Mouse (Mus musculus): ENCODE results near the gene Nmi. TPM values are rescaled to one million over a fixed set of nuclear protein-coding genes. Genes with fewer than 3 reads are reported as not detected.

Gene Nmi
- polyA plus RNA-seq, 1 experiment from 2014 or later = 6.8 TPM

- H3K4me1 ChIP-seq (ENCODE audit: control insufficient read depth, insufficient read depth, low read length) = no peaks in the 10 kb centered on the region
- no peak overlapping the region for H3K4me3 ChIP-seq (ENCODE audit: low read depth, low read length)
- no peak overlapping the region for H3K4me2 ChIP-seq (ENCODE audit: low read depth)
- WGBS = 92% methylated on average over 7 of the region's 7 CpGs
- no peaks in the 10 kb centered on the region for H3K27me3 ChIP-seq (ENCODE audit: control insufficient read depth, insufficient read depth, low read length)
- no peak for DNase-seq (ENCODE audit: low spot score)
- no peak overlapping the region for H3K9ac ChIP-seq (ENCODE audit: low read length)
- H3K27ac ChIP-seq (ENCODE audit: low read depth, low read length) = no peak overlapping the region
- H3K9me3 ChIP-seq (ENCODE audit: control insufficient read depth, low read length) = no peaks in the 10 kb centered on the region
- no peak for ATAC-seq (ENCODE audit: insufficient read depth, low FRiP score, low TSS enrichment)
- no peaks in the 10 kb centered on the region for H3K36me3 ChIP-seq (ENCODE audit: control insufficient read depth, insufficient read depth, low read length)
These were observed 37.4 kb downstream of the Nmi start for GRCm38 (mm10) chr2:51935921-51936320.

- ATAC-seq (ENCODE audit: insufficient read depth, low FRiP score, low TSS enrichment) (peak; percentile 68), DNase-seq (ENCODE audit: low spot score) (peak; percentile 70)
- 2% methylated on average over 48 of the region's 48 CpGs for WGBS
- H3K27me3 ChIP-seq (ENCODE audit: control insufficient read depth, insufficient read depth, low read length) = no peaks in the 10 kb centered on the region
- no peaks in the 10 kb centered on the region for H3K36me3 ChIP-seq (ENCODE audit: control insufficient read depth, insufficient read depth, low read length)
- no peak within 1 kb of the TSS for H3K27ac ChIP-seq (ENCODE audit: low read depth, low read length)
- H3K9ac ChIP-seq (ENCODE audit: low read length) = peak within 1 kb of the TSS; percentile 61
- H3K4me3 ChIP-seq (ENCODE audit: low read depth, low read length) = peak within 1 kb of the TSS; percentile 40
- H3K9me3 ChIP-seq (ENCODE audit: control insufficient read depth, low read length) = no peaks in the 10 kb centered on the region
- no peaks in the 10 kb centered on the region for H3K4me1 ChIP-seq (ENCODE audit: control insufficient read depth, insufficient read depth, low read length)
- H3K4me2 ChIP-seq (ENCODE audit: low read depth) = peak within 1 kb of the TSS; percentile 57
These were observed 38.5 kb downstream of the Nmi start, which contains the start of gene Rbm43 for GRCm38 (mm10) chr2:51934574-51935334. Rbm43 (minus strand) TSS chr2:51935163.

DNA sequence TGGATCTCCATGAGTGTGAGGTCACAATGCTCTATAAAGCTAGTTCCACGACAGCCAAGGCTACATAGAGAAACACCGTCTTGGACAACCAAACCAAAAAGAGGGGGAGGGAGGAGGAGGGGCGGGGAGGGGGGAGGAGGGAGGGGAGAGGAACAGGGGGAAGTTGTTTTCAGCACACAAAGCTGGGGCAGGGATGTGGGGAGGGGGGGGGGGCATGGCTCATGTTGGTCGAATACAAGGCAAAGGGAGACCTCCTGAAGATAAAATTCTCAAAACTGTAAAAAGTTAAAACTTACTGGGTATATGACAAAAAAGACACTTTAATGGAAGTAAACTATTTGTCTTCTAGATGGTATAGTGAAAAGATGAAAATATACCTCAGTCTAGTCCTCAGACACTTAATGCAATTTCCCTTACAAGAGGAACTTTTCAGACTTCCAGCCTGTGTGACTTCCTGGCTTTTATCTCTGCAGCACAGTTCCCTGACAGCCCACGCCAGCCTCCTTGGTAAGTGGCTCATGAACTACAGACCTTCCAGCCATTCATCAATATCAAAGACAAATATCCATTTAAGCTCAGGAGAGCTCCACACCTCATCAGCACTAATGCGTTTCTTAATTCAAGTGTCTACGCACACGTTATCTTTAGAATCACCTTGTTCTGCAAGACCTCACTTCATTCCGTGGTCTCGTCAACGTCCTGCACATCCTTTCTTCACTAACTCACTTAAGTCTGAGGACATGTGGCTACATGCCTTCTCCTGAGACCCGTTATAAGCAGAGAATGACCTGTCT is 39.8 kb downstream of the Nmi start:
- no peaks in the 10 kb centered on the region for H3K27me3 ChIP-seq (ENCODE audit: control insufficient read depth, insufficient read depth, low read length)
- no peak overlapping the region for H3K9ac ChIP-seq (ENCODE audit: low read length)
- H3K4me2 ChIP-seq (ENCODE audit: low read depth) = no peak overlapping the region
- H3K4me3 ChIP-seq (ENCODE audit: low read depth, low read length) = no peak overlapping the region
- no peaks in the 10 kb centered on the region for H3K9me3 ChIP-seq (ENCODE audit: control insufficient read depth, low read length)
- DNase-seq (ENCODE audit: low spot score) (no peak), ATAC-seq (ENCODE audit: insufficient read depth, low FRiP score, low TSS enrichment) (no peak)
- H3K36me3 ChIP-seq (ENCODE audit: control insufficient read depth, insufficient read depth, low read length) = no peaks in the 10 kb centered on the region
- no peak overlapping the region for H3K27ac ChIP-seq (ENCODE audit: low read depth, low read length)
- H3K4me1 ChIP-seq (ENCODE audit: control insufficient read depth, insufficient read depth, low read length) = no peaks in the 10 kb centered on the region
- 63% methylated on average over 12 of the region's 12 CpGs for whole genome bisulfite sequencing

- DNase-seq (ENCODE audit: low spot score) = no peak
- WGBS = 75% methylated on average over 7 of the region's 7 CpGs
- H3K4me3 ChIP-seq (ENCODE audit: low read depth, low read length) = no peak overlapping the region
- H3K9me3 ChIP-seq (ENCODE audit: control insufficient read depth, low read length) = no peaks in the 10 kb centered on the region
- H3K4me1 ChIP-seq (ENCODE audit: control insufficient read depth, insufficient read depth, low read length) = no peaks in the 10 kb centered on the region
- no peak for ATAC-seq (ENCODE audit: insufficient read depth, low FRiP score, low TSS enrichment)
- H3K4me2 ChIP-seq (ENCODE audit: low read depth) = no peak overlapping the region
- H3K36me3 ChIP-seq (ENCODE audit: control insufficient read depth, insufficient read depth, low read length) = no peaks in the 10 kb centered on the region
- no peaks in the 10 kb centered on the region for H3K27me3 ChIP-seq (ENCODE audit: control insufficient read depth, insufficient read depth, low read length)
- H3K27ac ChIP-seq (ENCODE audit: low read depth, low read length) = no peak overlapping the region
- no peak overlapping the region for H3K9ac ChIP-seq (ENCODE audit: low read length)
These were observed 42.1 kb downstream of the Nmi start for GRCm38 (mm10) chr2:51931241-51931640.

GRCm38 (mm10) chr2:51914944-51915680 is 58.2 kb downstream of the Nmi start:
- Histone ChIP-seq H3K4me2 (ENCODE audit: low read depth) (no peak overlapping the region), H3K9me3 (ENCODE audit: control insufficient read depth, low read length) (no peaks in the 10 kb centered on the region), H3K4me1 (ENCODE audit: control insufficient read depth, insufficient read depth, low read length) (no peaks in the 10 kb centered on the region), H3K27me3 (ENCODE audit: control insufficient read depth, insufficient read depth, low read length) (no peaks in the 10 kb centered on the region), H3K27ac (ENCODE audit: low read depth, low read length) (no peak overlapping the region), H3K9ac (ENCODE audit: low read length) (no peak overlapping the region), H3K36me3 (ENCODE audit: control insufficient read depth, insufficient read depth, low read length) (no peaks in the 10 kb centered on the region), H3K4me3 (ENCODE audit: low read depth, low read length) (no peak overlapping the region)
- 10% methylated on average over 5 of the region's 5 CpGs for WGBS
- DNase-seq (ENCODE audit: low spot score) (peak; percentile 72), ATAC-seq (ENCODE audit: insufficient read depth, low FRiP score, low TSS enrichment) (peak; percentile 91)

DNA sequence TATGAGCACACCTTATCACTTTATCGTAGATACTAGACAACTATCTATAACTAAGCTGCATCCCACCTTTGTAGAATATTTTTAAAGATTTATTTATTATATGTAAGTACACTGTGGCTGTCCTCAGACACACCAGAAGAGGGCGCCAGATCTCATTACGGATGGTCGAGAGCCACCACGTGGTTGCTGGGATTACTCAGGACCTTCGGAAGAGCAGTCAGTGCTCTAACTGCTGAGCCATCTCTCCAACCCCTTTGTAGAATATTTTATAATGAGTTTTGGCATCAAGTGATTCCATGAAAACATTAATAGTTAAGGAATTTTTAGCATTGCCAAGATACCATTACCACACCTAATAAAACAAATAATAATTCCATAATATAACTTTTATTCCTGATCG is 58.8 kb downstream of the Nmi start:
- H3K27ac ChIP-seq (ENCODE audit: low read depth, low read length) = no peak overlapping the region
- H3K9ac ChIP-seq (ENCODE audit: low read length) = no peak overlapping the region
- no peaks in the 10 kb centered on the region for H3K4me1 ChIP-seq (ENCODE audit: control insufficient read depth, insufficient read depth, low read length)
- H3K36me3 ChIP-seq (ENCODE audit: control insufficient read depth, insufficient read depth, low read length) = no peaks in the 10 kb centered on the region
- H3K9me3 ChIP-seq (ENCODE audit: control insufficient read depth, low read length) = no peaks in the 10 kb centered on the region
- no peak for ATAC-seq (ENCODE audit: insufficient read depth, low FRiP score, low TSS enrichment)
- 56% methylated on average over 7 of the region's 7 CpGs for WGBS
- no peak overlapping the region for H3K4me3 ChIP-seq (ENCODE audit: low read depth, low read length)
- DNase-seq (ENCODE audit: low spot score) = no peak
- H3K4me2 ChIP-seq (ENCODE audit: low read depth) = no peak overlapping the region
- no peaks in the 10 kb centered on the region for H3K27me3 ChIP-seq (ENCODE audit: control insufficient read depth, insufficient read depth, low read length)

- H3K4me2 ChIP-seq (ENCODE audit: low read depth) = no peak overlapping the region
- no peaks in the 10 kb centered on the region for H3K27me3 ChIP-seq (ENCODE audit: control insufficient read depth, insufficient read depth, low read length)
- H3K9ac ChIP-seq (ENCODE audit: low read length) = no peak overlapping the region
- no peak overlapping the region for H3K27ac ChIP-seq (ENCODE audit: low read depth, low read length)
- no peaks in the 10 kb centered on the region for H3K4me1 ChIP-seq (ENCODE audit: control insufficient read depth, insufficient read depth, low read length)
- H3K4me3 ChIP-seq (ENCODE audit: low read depth, low read length) = no peak overlapping the region
- 41% methylated on average over 6 of the region's 6 CpGs for WGBS
- DNase-seq (ENCODE audit: low spot score) (peak; percentile 26), ATAC-seq (ENCODE audit: insufficient read depth, low FRiP score, low TSS enrichment) (no peak)
- H3K36me3 ChIP-seq (ENCODE audit: control insufficient read depth, insufficient read depth, low read length) = no peaks in the 10 kb centered on the region
- H3K9me3 ChIP-seq (ENCODE audit: control insufficient read depth, low read length) = no peaks in the 10 kb centered on the region
These were observed 60.6 kb downstream of the Nmi start for GRCm38 (mm10) chr2:51912740-51913139.

GRCm38 (mm10) chr2:51911864-51912263 is 61.4 kb downstream of the Nmi start:
- no peak for ATAC-seq (ENCODE audit: insufficient read depth, low FRiP score, low TSS enrichment)
- 49% methylated on average over 2 of the region's 2 CpGs for WGBS
- H3K9me3 ChIP-seq (ENCODE audit: control insufficient read depth, low read length) = no peaks in the 10 kb centered on the region

More at GRCm38 (mm10) chr2:51911864-51912263, 61.4 kb downstream of the Nmi start:
- no peaks in the 10 kb centered on the region for H3K4me1 ChIP-seq (ENCODE audit: control insufficient read depth, insufficient read depth, low read length)
- H3K27ac ChIP-seq (ENCODE audit: low read depth, low read length) = no peak overlapping the region
- H3K36me3 ChIP-seq (ENCODE audit: control insufficient read depth, insufficient read depth, low read length) = no peaks in the 10 kb centered on the region
- H3K4me3 ChIP-seq (ENCODE audit: low read depth, low read length) = no peak overlapping the region
- H3K27me3 ChIP-seq (ENCODE audit: control insufficient read depth, insufficient read depth, low read length) = no peaks in the 10 kb centered on the region
- no peak overlapping the region for H3K4me2 ChIP-seq (ENCODE audit: low read depth)
- H3K9ac ChIP-seq (ENCODE audit: low read length) = no peak overlapping the region
- DNase-seq (ENCODE audit: low spot score) = no peak

Measured in neural tube, embryonic 11.5 days (tissue).